Mouse (Mus musculus): ENCODE data around the gene Prmt7. TPM values are rescaled to one million over a fixed set of nuclear protein-coding genes. Genes with fewer than 3 reads are reported as not detected.

The Prmt7 gene
- polyA plus RNA-seq, 1 experiment from 2014 or later = 68.8 TPM

- no peaks in the 10 kb centered on the region; the same call in none of the 2 replicates for H3K36me3 ChIP-seq (ENCODE audit: control insufficient read depth, insufficient read depth, low read length)
- no peaks in the 10 kb centered on the region for H3K27me3 ChIP-seq (ENCODE audit: control insufficient read depth, insufficient read depth, low read length)
- no peak overlapping the region for H3K9ac ChIP-seq (ENCODE audit: low read length)
- no peaks in the 10 kb centered on the region for H3K9me3 ChIP-seq (ENCODE audit: control insufficient read depth, low read length)
- WGBS = 92% methylated on average over 17 of the region's 17 CpGs
- H3K27ac ChIP-seq (ENCODE audit: low read depth, low read length) = no peak overlapping the region
- ATAC-seq (replicated peaks; ENCODE audit: low FRiP score) (no peak), DNase-seq (ENCODE audit: low spot score) (no peak)
- no peaks in the 10 kb centered on the region for H3K4me1 ChIP-seq (replicated peaks; ENCODE audit: control insufficient read depth, insufficient read depth, low read length)
- H3K4me3 ChIP-seq (ENCODE audit: low read depth, low read length) = no peak overlapping the region
- H3K4me2 ChIP-seq (ENCODE audit: low read depth, low read length, severe bottlenecking) = no peak overlapping the region
Observed at GRCm38 (mm10) chr8:106234567-106235261, 24.0 kb downstream of the Prmt7 start.

DNA sequence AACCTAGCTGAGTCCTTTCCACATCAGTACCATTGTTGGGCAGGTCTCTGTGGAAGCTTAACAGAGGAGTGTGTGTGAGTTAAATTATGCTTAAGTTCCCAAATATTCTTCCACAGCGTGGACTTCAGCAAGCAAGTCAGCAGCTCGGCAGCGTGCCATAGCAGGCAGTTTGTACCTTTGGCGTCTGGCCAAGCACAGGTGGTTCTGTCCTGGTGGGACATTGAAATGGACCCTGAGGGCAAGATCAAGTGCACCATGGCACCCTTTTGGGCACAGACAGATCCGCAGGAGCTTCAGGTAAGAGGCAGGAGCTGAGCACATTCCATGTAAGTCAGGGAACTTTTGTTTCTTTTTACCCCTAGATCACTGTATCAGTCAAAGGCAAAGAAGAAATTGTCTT lies 26.4 kb downstream of the Prmt7 start:
- Histone ChIP-seq H3K4me3 (ENCODE audit: low read depth, low read length) (no peak overlapping the region), H3K9ac (ENCODE audit: low read length) (no peak overlapping the region), H3K36me3 (ENCODE audit: control insufficient read depth, insufficient read depth, low read length) (no peaks in the 10 kb centered on the region; the same call in none of the 2 replicates), H3K4me2 (ENCODE audit: low read depth, low read length, severe bottlenecking) (no peak overlapping the region), H3K4me1 (replicated peaks; ENCODE audit: control insufficient read depth, insufficient read depth, low read length) (no peaks in the 10 kb centered on the region), H3K27me3 (ENCODE audit: control insufficient read depth, insufficient read depth, low read length) (no peaks in the 10 kb centered on the region), H3K27ac (ENCODE audit: low read depth, low read length) (no peak overlapping the region), H3K9me3 (ENCODE audit: control insufficient read depth, low read length) (no peaks in the 10 kb centered on the region)
- no peak for ATAC-seq (replicated peaks; ENCODE audit: low FRiP score)
- 96% methylated on average over 5 of the region's 5 CpGs for WGBS
- DNase-seq (ENCODE audit: low spot score) = no peak

DNA sequence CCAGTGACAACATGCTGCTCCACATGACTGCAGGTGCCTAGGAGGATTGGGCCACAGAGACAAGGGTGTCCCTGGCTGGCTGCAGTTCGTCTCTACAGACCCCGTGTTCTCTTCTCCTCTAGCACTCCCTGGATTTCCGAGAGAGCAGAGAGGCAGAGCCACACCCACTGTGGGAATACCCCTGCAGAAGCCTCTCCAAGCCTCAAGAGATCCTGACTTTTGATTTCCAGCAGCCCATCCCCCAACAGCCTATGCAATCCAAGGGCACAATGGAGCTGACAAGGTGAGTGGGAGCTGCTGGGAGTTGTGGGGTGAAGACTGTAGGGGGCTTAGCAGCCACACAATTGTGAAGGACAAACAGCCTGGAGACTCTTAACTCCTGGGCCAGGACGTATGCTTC lies 39.5 kb downstream of the Prmt7 start:
- Histone ChIP-seq H3K9me3 (ENCODE audit: control insufficient read depth, low read length) (no peaks in the 10 kb centered on the region), H3K4me2 (ENCODE audit: low read depth, low read length, severe bottlenecking) (no peak overlapping the region), H3K4me3 (ENCODE audit: low read depth, low read length) (no peak overlapping the region), H3K4me1 (replicated peaks; ENCODE audit: control insufficient read depth, insufficient read depth, low read length) (no peaks in the 10 kb centered on the region), H3K27ac (ENCODE audit: low read depth, low read length) (no peak overlapping the region), H3K9ac (ENCODE audit: low read length) (no peak overlapping the region), H3K27me3 (ENCODE audit: control insufficient read depth, insufficient read depth, low read length) (no peaks in the 10 kb centered on the region), H3K36me3 (ENCODE audit: control insufficient read depth, insufficient read depth, low read length) (peaks cover 2% of the 10 kb centered on the region; the same call in 1 of the 2 replicates)
- DNase-seq (ENCODE audit: low spot score) (no peak), ATAC-seq (replicated peaks; ENCODE audit: low FRiP score) (no peak)
- WGBS = 75% methylated on average over 4 of the region's 4 CpGs

- H3K36me3 ChIP-seq (ENCODE audit: control insufficient read depth, insufficient read depth, low read length) = no peaks in the 10 kb centered on the region; the same call in 1 of the 2 replicates
- no peak overlapping the region for H3K4me2 ChIP-seq (ENCODE audit: low read depth, low read length, severe bottlenecking)
- 22% methylated on average over 1 of the region's 1 CpGs for WGBS
- H3K9ac ChIP-seq (ENCODE audit: low read length) = no peak overlapping the region
- H3K27ac ChIP-seq (ENCODE audit: low read depth, low read length) = no peak overlapping the region
- no peaks in the 10 kb centered on the region for H3K9me3 ChIP-seq (ENCODE audit: control insufficient read depth, low read length)
- DNase-seq (ENCODE audit: low spot score) (no peak), ATAC-seq (replicated peaks; ENCODE audit: low FRiP score) (no peak)
- no peaks in the 10 kb centered on the region for H3K27me3 ChIP-seq (ENCODE audit: control insufficient read depth, insufficient read depth, low read length)
- H3K4me3 ChIP-seq (ENCODE audit: low read depth, low read length) = no peak overlapping the region
- no peaks in the 10 kb centered on the region for H3K4me1 ChIP-seq (replicated peaks; ENCODE audit: control insufficient read depth, insufficient read depth, low read length)
Observed at GRCm38 (mm10) chr8:106258169-106258568, 47.4 kb downstream of the Prmt7 start.

- H3K27ac ChIP-seq (ENCODE audit: low read depth, low read length) = no peak overlapping the region
- 89% methylated on average over 10 of the region's 10 CpGs for WGBS
- DNase-seq (ENCODE audit: low spot score) = no peak
- H3K4me3 ChIP-seq (ENCODE audit: low read depth, low read length) = no peak overlapping the region
- H3K4me1 ChIP-seq (replicated peaks; ENCODE audit: control insufficient read depth, insufficient read depth, low read length) = no peaks in the 10 kb centered on the region
- no peak overlapping the region for H3K4me2 ChIP-seq (ENCODE audit: low read depth, low read length, severe bottlenecking)
- H3K9ac ChIP-seq (ENCODE audit: low read length) = no peak overlapping the region
- no peaks in the 10 kb centered on the region for H3K27me3 ChIP-seq (ENCODE audit: control insufficient read depth, insufficient read depth, low read length)
- no peak for ATAC-seq (replicated peaks; ENCODE audit: low FRiP score)
- H3K36me3 ChIP-seq (ENCODE audit: control insufficient read depth, insufficient read depth, low read length) = no peaks in the 10 kb centered on the region; the same call in 1 of the 2 replicates
- no peaks in the 10 kb centered on the region for H3K9me3 ChIP-seq (ENCODE audit: control insufficient read depth, low read length)
Observed at GRCm38 (mm10) chr8:106259579-106260255, 49.0 kb downstream of the Prmt7 start.

- 91% methylated on average over 4 of the region's 4 CpGs for WGBS
- Histone ChIP-seq H3K36me3 (ENCODE audit: control insufficient read depth, insufficient read depth, low read length) (no peaks in the 10 kb centered on the region; the same call in 1 of the 2 replicates), H3K9ac (ENCODE audit: low read length) (no peak overlapping the region), H3K27ac (ENCODE audit: low read depth, low read length) (no peak overlapping the region), H3K4me1 (replicated peaks; ENCODE audit: control insufficient read depth, insufficient read depth, low read length) (no peaks in the 10 kb centered on the region), H3K9me3 (ENCODE audit: control insufficient read depth, low read length) (no peaks in the 10 kb centered on the region), H3K4me3 (ENCODE audit: low read depth, low read length) (no peak overlapping the region), H3K27me3 (ENCODE audit: control insufficient read depth, insufficient read depth, low read length) (no peaks in the 10 kb centered on the region), H3K4me2 (ENCODE audit: low read depth, low read length, severe bottlenecking) (no peak overlapping the region)
- no peak for DNase-seq (ENCODE audit: low spot score)
- ATAC-seq (replicated peaks; ENCODE audit: low FRiP score) = no peak
Observed at GRCm38 (mm10) chr8:106260894-106261293, 50.2 kb downstream of the Prmt7 start.

DNA sequence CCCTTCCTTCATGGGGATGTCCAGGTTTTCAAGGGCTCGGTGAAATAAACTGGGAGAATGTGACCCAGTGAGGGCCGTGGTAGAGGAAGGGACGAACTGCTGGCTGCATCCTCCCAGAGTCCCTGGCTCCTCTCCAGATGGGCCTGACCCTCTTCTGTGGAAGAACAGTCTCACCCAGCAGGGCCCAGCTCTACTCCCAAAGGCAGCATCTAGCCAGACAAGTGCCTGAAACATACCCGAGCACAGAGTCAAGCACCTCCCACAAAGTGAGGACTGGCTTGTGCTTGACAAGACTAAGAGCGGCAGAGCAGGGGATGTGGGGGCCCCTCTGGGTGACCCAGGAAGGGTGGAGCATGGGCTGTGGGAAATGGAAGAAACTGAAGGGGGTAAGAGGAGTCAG lies 51.6 kb downstream of the Prmt7 start:
- Histone ChIP-seq H3K4me2 (ENCODE audit: low read depth, low read length, severe bottlenecking) (no peak overlapping the region), H3K36me3 (ENCODE audit: control insufficient read depth, insufficient read depth, low read length) (no peaks in the 10 kb centered on the region; the same call in 1 of the 2 replicates), H3K27ac (ENCODE audit: low read depth, low read length) (no peak overlapping the region)

DNA sequence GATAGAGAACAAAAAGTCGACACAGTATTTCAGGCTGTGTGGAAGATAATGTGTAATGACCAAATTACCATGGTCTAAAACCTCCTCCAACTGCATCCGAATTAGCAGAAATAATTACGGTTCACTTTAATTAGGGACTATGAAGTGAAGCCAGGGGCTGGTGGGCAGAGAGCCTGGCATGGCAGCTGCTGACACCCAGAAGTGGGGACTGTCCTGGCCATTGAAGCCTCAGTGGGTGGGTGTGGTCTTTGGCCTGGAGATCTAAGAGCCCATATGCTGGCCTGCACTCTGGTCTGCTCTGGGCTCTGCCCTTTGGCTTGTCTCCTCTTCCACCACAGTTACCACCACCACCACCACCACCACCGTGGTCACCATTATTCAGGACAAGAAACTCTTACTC lies 53.2 kb downstream of the Prmt7 start:
- no peaks in the 10 kb centered on the region for H3K9me3 ChIP-seq (ENCODE audit: control insufficient read depth, low read length)

More for the DNA sequence above, 51.6 kb downstream of the Prmt7 start:
- no peak for ATAC-seq (replicated peaks; ENCODE audit: low FRiP score)
- Histone ChIP-seq H3K9me3 (ENCODE audit: control insufficient read depth, low read length) (no peaks in the 10 kb centered on the region), H3K4me1 (replicated peaks; ENCODE audit: control insufficient read depth, insufficient read depth, low read length) (no peaks in the 10 kb centered on the region), H3K4me3 (ENCODE audit: low read depth, low read length) (no peak overlapping the region), H3K9ac (ENCODE audit: low read length) (no peak overlapping the region), H3K27me3 (ENCODE audit: control insufficient read depth, insufficient read depth, low read length) (no peaks in the 10 kb centered on the region)
- DNase-seq (ENCODE audit: low spot score) = no peak
- WGBS = 82% methylated on average over 5 of the region's 5 CpGs

More for the DNA sequence above, 53.2 kb downstream of the Prmt7 start:
- Histone ChIP-seq H3K36me3 (ENCODE audit: control insufficient read depth, insufficient read depth, low read length) (no peaks in the 10 kb centered on the region), H3K27me3 (ENCODE audit: control insufficient read depth, insufficient read depth, low read length) (no peaks in the 10 kb centered on the region), H3K27ac (ENCODE audit: low read depth, low read length) (no peak overlapping the region), H3K4me2 (ENCODE audit: low read depth, low read length, severe bottlenecking) (no peak overlapping the region), H3K4me1 (replicated peaks; ENCODE audit: control insufficient read depth, insufficient read depth, low read length) (peaks cover 2% of the 10 kb centered on the region; the same call in 1 of the 2 replicates), H3K9ac (ENCODE audit: low read length) (no peak overlapping the region), H3K4me3 (ENCODE audit: low read depth, low read length) (no peak overlapping the region)
- 93% methylated on average over 4 of the region's 4 CpGs for whole genome bisulfite sequencing
- ATAC-seq (replicated peaks; ENCODE audit: low FRiP score) (no peak), DNase-seq (ENCODE audit: low spot score) (no peak)
